Mouse (Mus musculus) intestine, postnatal 0 days (tissue): ENCODE data around the gene Tango2. TPM values are rescaled to one million over a fixed set of nuclear protein-coding genes. Genes with fewer than 3 reads are reported as not detected.

Source experiments
- ATAC-seq: fragments of 200-750 bp; cut with Nextera tagmentation; 2 replicates; pipeline ENCODE4 v1.8.0; 2017; ENCODE audit warnings: mild to moderate bottlenecking, moderate TSS enrichment, moderate library complexity
- H3K27ac ChIP-seq: fragments of 300-500 bp; sonication (generic); 2 replicates; pipeline ENCODE4 v1.5.1; 2014; ENCODE audit warnings: mild to moderate bottlenecking, low read depth, low read length, moderate library complexity
- H3K27me3 ChIP-seq: fragments of 300-500 bp; sonication (generic); replicated peaks from 2 replicates; pipeline ENCODE4 v1.6.1; 2014; ENCODE audit warnings: low read length, mixed read lengths; ENCODE audit not compliant: control insufficient read depth, insufficient read depth
- H3K36me3 ChIP-seq: fragments of 300-500 bp; sonication (generic); 2 replicates; pipeline ENCODE4 v1.6.1; 2014; ENCODE audit warnings: mild to moderate bottlenecking, moderate library complexity; ENCODE audit not compliant: control insufficient read depth, insufficient read depth
- H3K4me1 ChIP-seq: fragments of 300-500 bp; sonication (generic); replicated peaks from 2 replicates; pipeline ENCODE4 v1.6.1; 2014; ENCODE audit warnings: antibody characterized with exemption, low read length, mixed read lengths; ENCODE audit not compliant: control insufficient read depth, insufficient read depth
- H3K4me2 ChIP-seq: fragments of 300-500 bp; sonication (generic); replicated peaks from 2 replicates; pipeline ENCODE4 v1.6.1; 2014; ENCODE audit warnings: low read depth, mild to moderate bottlenecking, moderate library complexity
- H3K4me3 ChIP-seq: fragments of 300-500 bp; sonication (generic); 2 replicates; pipeline ENCODE4 v1.5.1; 2014; ENCODE audit warnings: low read depth, low read length
- H3K9ac ChIP-seq: fragments of 300-500 bp; sonication (generic); 2 replicates; pipeline ENCODE4 v1.6.1; 2014; ENCODE audit warnings: mild to moderate bottlenecking, low read depth, low read length
- H3K9me3 ChIP-seq: fragments of 300-500 bp; sonication (generic); 2 replicates; pipeline ENCODE4 v1.6.1; 2016; ENCODE audit warnings: mixed run types; ENCODE audit not compliant: control insufficient read depth
- CTCF ChIP-seq: sonication (generic); IDR thresholded peaks from 2 replicates; pipeline ENCODE4 v1.5.1; 2016; ENCODE audit warnings: low read depth, mild to moderate bottlenecking, control low read depth, antibody characterized with exemption, moderate library complexity
- WGBS: fragments of 180-500 bp; shearing (Covaris S2); extraction: QIAGEN DNeasy Blood & Tissue Kit; methylation state at CpG from one replicate; pipeline ENCODE4 v1.1.7; 2014; 5-methylcytosine and 5-hydroxymethylcytosine counted together
- polyA plus RNA-seq: library from polyadenylated mRNA; unstranded; fragments of >200 nt; fragmentation: Nextera tagmentation; extraction: Ambion mirVana; gene quantifications from 2 replicates; pipeline ENCODE4 v1.2.1, GENCODE M21; 2015

Tango2 gene
- polyA plus RNA-seq, 1 experiment from 2014 or later, result 78.6 TPM

DNA sequence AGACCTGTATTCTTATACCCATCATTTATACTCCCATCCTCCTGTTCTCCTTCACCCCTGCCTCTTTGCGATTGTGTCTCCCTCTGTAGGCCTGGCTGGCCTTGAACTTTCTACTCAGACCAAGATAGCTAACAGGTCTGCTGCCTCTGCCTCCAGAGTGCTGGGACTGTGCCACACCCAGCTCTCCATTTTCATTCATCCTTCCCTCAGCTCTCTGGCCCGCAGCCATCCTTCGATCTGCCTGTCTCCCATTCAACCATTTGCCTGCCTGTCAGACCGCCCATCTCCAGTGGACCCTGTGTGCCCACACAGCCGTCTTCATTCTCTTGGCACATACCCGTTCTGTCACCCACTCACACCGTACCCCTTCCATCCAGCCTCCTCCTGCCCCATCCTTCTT is 36.3 kb upstream of the Tango2 start:
- WGBS, result 78% methylated on average over 7 of the region's 7 CpGs

GRCm38 (mm10) chr16:18383756-18384155 is 35.9 kb upstream of the Tango2 start:
- Histone ChIP-seq H3K27ac (no peak overlapping the region), H3K4me3 (no peak overlapping the region), H3K9ac (no peak overlapping the region), H3K4me1 (no peaks in the 10 kb centered on the region), H3K27me3 (no peaks in the 10 kb centered on the region), H3K4me2 (no peak overlapping the region), H3K36me3 (no peaks in the 10 kb centered on the region), H3K9me3 (no peaks in the 10 kb centered on the region)
- 47% methylated on average over 3 of the region's 3 CpGs for WGBS
- ATAC-seq, result no peak
- no peak for TF ChIP-seq CTCF

More for the DNA sequence above, 36.3 kb upstream of the Tango2 start:
- no peak overlapping the region for H3K4me2 ChIP-seq
- no peak overlapping the region for H3K27ac ChIP-seq
- no peaks in the 10 kb centered on the region for H3K36me3 ChIP-seq
- no peak overlapping the region for H3K4me3 ChIP-seq
- no peak overlapping the region for H3K9ac ChIP-seq
- no peak for TF ChIP-seq CTCF
- no peaks in the 10 kb centered on the region for H3K27me3 ChIP-seq
- no peak for ATAC-seq
- H3K9me3 ChIP-seq, result no peaks in the 10 kb centered on the region
- no peaks in the 10 kb centered on the region for H3K4me1 ChIP-seq

GRCm38 (mm10) chr16:18383045-18383726 is 35.3 kb upstream of the Tango2 start:
- H3K9me3 ChIP-seq, result no peaks in the 10 kb centered on the region
- H3K27me3 ChIP-seq, result no peaks in the 10 kb centered on the region
- no peak overlapping the region for H3K27ac ChIP-seq
- H3K4me1 ChIP-seq, result no peaks in the 10 kb centered on the region
- H3K9ac ChIP-seq, result no peak overlapping the region
- H3K36me3 ChIP-seq, result no peaks in the 10 kb centered on the region
- 69% methylated on average over 9 of the region's 9 CpGs for WGBS
- H3K4me2 ChIP-seq, result no peak overlapping the region
- no peak overlapping the region for H3K4me3 ChIP-seq
- no peak for ATAC-seq
- TF ChIP-seq CTCF, result no peak

DNA sequence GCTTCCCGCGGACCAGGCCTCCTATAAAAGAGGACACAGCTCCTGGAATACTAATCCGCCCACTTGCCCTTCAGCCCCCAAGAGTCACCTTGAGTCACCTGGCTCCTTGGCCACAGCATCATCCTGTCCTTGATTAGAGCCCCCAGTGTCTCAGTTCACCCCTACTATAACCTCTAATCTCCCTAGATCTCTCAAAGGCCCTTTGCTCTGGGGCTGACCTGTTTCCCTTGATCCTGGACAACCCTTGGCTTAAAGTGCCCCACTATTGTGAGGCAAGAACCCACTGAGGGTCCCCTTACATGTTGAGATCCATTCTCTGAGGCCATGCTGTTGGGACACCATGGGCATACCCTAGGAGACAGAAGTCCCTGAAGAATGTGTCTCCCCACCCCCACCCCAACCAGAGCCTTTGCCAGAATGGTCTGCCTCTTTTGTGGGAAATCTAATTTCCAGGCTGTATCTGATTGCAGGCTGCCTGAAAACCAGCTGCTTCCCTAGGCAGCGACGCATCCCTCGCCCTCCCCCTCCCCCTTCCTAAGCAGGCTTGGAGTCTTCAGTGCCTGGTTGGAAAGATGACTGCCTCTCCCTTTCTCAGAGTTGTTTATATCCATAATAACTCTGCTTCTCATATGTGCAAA is 33.8 kb upstream of the Tango2 start:
- WGBS, result 72% methylated on average over 6 of the region's 6 CpGs
- Histone ChIP-seq H3K4me1 (no peaks in the 10 kb centered on the region), H3K27ac (no peak overlapping the region), H3K9me3 (no peaks in the 10 kb centered on the region), H3K4me2 (no peak overlapping the region), H3K9ac (no peak overlapping the region), H3K36me3 (no peaks in the 10 kb centered on the region), H3K4me3 (no peak overlapping the region), H3K27me3 (no peaks in the 10 kb centered on the region)
- no peak for ATAC-seq
- TF ChIP-seq CTCF, result no peak

- H3K27ac ChIP-seq, result no peak overlapping the region
- ATAC-seq, result no peak
- H3K4me3 ChIP-seq, result no peak overlapping the region
- no peaks in the 10 kb centered on the region for H3K27me3 ChIP-seq
- H3K9me3 ChIP-seq, result no peaks in the 10 kb centered on the region
- no peaks in the 10 kb centered on the region for H3K4me1 ChIP-seq
- H3K4me2 ChIP-seq, result no peak overlapping the region
- no peaks in the 10 kb centered on the region for H3K36me3 ChIP-seq
- 65% methylated on average over 6 of the region's 6 CpGs for WGBS
- TF ChIP-seq CTCF, result no peak
- no peak overlapping the region for H3K9ac ChIP-seq
Observed at GRCm38 (mm10) chr16:18380495-18381063, 32.7 kb upstream of the Tango2 start.

DNA sequence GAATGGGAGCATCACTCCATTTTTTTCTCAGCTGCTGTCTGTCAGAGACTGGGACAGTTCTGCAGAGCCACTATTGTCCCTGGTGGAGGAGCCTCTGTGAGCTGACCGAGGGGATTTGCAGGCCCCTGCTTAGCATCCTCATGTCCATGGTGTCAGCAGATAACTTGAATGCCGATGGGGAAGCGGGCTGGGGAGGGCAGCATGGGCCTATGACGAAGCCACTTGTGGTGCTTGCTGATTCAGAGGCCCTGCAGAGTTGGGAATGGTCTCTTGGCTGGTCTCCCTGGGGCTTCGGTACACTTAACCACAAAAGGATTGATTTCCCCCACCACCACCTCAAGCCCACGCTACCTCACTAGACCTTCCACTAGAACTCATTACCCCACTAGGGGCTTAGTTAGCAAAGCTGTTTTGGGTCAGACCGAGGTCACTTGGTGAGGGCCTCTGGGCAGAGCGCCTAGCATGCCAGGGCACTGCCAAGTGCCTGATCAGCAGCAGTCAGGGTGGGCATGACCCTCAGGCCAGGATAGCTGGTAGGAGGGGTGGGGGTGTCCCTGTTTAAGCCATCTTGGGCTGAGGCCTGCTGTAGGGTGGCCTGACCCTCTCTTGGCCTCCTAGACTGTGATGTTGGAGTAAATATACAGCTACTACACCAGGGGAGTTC is 31.6 kb upstream of the Tango2 start:
- WGBS, result 84% methylated on average over 8 of the region's 8 CpGs
- no peak for TF ChIP-seq CTCF
- no peak overlapping the region for H3K4me2 ChIP-seq
- H3K27me3 ChIP-seq, result no peaks in the 10 kb centered on the region
- H3K27ac ChIP-seq, result no peak overlapping the region
- no peak overlapping the region for H3K9ac ChIP-seq
- no peaks in the 10 kb centered on the region for H3K36me3 ChIP-seq
- no peak for ATAC-seq
- H3K9me3 ChIP-seq, result no peaks in the 10 kb centered on the region
- no peaks in the 10 kb centered on the region for H3K4me1 ChIP-seq
- no peak overlapping the region for H3K4me3 ChIP-seq
